Mouse (Mus musculus) spleen, adult 2 months (tissue): Measurements from ENCODE around the gene Krt1.

Source experiments
- CTCF ChIP-seq: fragments of 200-500 bp; IDR thresholded peaks from 2 replicates; pipeline ENCODE4 v1.5.1; 2011; ENCODE audit warnings: mild to moderate bottlenecking, inconsistent platforms; ENCODE audit not compliant: insufficient read depth, insufficient read length, insufficient replicate concordance; ENCODE audit errors: extremely low read depth
- POLR2A ChIP-seq: fragments of 200-500 bp; IDR thresholded peaks from 2 replicates; pipeline ENCODE4 v1.6.1; 2011; ENCODE audit warnings: low read depth, low read length, inconsistent platforms

DNA sequence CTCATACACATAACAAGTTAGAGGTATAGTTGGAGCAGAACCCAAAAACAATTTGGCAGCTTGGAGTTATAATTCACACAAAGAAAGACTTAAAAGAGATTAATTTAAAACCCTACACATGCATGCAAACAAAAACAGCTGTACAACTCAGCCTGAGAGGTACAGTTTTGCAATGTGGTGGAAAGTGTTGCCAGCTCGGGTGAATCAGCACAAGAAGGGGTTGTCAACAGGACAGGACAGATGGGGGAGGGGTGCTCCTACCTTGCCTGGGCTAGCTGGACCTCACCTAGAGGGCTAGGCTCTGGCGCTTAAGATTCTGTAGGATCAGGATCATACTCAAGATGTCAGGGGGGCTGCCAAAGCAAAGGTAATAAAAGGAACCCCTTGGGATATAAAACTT is 27.4 kb upstream of the Krt1 start:
- TF ChIP-seq CTCF (no peak), POLR2A (no peak)
